Mouse (Mus musculus): ENCODE measurements around the gene Slc25a19. TPM values are rescaled to one million over a fixed set of nuclear protein-coding genes. Genes with fewer than 3 reads are reported as not detected.

Slc25a19 gene
- polyA plus RNA-seq, 1 experiment: 14.0 TPM

DNA sequence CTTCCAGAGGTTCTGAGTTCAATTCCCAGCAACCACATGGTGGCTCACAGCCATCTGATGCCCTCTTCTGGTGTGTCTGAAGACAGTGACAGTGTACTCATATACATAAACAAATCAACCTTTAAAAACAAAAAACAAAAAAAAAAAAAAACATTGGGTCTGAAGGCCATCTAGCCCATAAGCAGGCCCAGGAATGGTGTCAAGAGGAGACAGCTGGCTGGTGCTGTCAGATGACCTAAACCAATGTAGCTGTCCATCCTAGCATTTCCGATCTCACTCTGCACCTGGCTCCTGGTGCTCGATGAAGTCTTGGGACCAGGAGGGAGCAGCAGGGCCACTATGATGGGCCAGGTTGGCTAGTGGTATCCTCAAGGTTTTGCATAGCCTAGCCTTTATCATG is 14.6 kb upstream of the Slc25a19 start:
- H3K4me1 ChIP-seq (ENCODE audit: control insufficient read depth, insufficient read depth, low read length): peaks cover 9% of the 10 kb centered on the region
- H3K27ac ChIP-seq (ENCODE audit: insufficient read depth, low read length): no peak overlapping the region
- no peak for TF ChIP-seq POLR2A (IDR thresholded peaks at IDR 0.05; ENCODE audit: low read depth, low read length)
- H3K4me3 ChIP-seq (ENCODE audit: insufficient read depth, low read length): no peak overlapping the region

DNA sequence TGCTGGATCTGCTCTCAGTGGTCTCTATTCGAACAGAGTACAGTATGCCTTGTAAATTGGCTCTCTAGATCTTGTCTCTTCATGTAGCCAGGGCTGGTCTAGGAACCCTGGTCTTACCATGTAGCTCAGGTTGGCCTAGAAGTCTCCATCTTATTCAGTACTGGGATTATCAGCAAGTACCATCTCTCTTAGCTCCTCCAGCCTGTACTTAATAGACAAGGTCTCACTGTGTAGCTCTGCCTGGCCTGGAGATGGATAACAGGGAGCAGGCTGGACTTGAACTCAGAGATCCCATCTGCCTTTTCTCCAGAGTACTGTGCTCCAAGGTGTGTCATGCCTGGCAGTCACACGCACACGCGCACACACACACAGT is 13.6 kb upstream of the Slc25a19 start:
- Histone ChIP-seq H3K27ac (ENCODE audit: insufficient read depth, low read length) (0 out of 2 replicates have a peak overlapping the region, but pooled peaks have one; percentile 4), H3K4me3 (ENCODE audit: insufficient read depth, low read length) (no peak overlapping the region), H3K4me1 (ENCODE audit: control insufficient read depth, insufficient read depth, low read length) (peaks cover 9% of the 10 kb centered on the region)
- TF ChIP-seq POLR2A (IDR thresholded peaks at IDR 0.05; ENCODE audit: low read depth, low read length): no peak
- TF ChIP-seq CTCF (IDR thresholded peaks at IDR 0.05; ENCODE audit: borderline replicate concordance, insufficient read depth, low read length): no peak

DNA sequence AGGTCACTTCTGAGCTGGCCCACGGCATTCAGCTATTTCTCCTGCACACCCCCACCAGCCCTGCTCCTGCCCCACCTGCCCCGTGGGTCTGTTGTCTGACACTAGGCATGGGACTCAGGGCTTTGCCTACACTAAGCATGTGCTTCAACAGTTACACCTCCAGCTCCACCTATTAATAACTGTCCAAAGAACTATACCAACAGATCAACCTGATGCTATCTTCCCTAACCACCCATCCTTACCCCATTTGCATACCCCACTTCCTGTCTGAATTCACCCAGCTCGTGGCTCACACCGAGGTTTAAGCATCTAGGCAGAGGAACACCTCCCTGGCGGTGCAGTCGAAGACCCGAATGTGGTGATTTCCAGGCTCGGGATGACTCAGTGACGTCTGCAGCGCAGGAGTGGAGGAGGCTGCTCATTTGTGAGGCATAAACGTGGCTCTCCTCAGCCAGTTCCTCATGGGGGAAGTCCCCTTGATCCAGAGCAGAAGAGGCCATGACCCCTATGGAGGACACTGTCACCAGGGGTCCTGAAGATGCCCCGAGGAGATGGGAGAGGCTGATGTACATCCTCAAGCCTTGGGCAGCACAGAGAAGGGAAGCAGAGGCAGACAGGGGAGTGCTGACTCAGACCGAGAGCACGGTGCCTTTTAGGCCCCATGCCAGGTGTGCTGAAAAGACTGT is 13.0 kb upstream of the Slc25a19 start:
- no peak overlapping the region for H3K4me3 ChIP-seq (ENCODE audit: insufficient read depth, low read length)
- H3K4me1 ChIP-seq (ENCODE audit: control insufficient read depth, insufficient read depth, low read length): peaks cover 9% of the 10 kb centered on the region
- H3K27ac ChIP-seq (ENCODE audit: insufficient read depth, low read length): 0 out of 2 replicates have a peak overlapping the region, but pooled peaks have one; percentile 4
- no peak for TF ChIP-seq CTCF (IDR thresholded peaks at IDR 0.05; ENCODE audit: borderline replicate concordance, insufficient read depth, low read length)
- TF ChIP-seq POLR2A (IDR thresholded peaks at IDR 0.05; ENCODE audit: low read depth, low read length): no peak

DNA sequence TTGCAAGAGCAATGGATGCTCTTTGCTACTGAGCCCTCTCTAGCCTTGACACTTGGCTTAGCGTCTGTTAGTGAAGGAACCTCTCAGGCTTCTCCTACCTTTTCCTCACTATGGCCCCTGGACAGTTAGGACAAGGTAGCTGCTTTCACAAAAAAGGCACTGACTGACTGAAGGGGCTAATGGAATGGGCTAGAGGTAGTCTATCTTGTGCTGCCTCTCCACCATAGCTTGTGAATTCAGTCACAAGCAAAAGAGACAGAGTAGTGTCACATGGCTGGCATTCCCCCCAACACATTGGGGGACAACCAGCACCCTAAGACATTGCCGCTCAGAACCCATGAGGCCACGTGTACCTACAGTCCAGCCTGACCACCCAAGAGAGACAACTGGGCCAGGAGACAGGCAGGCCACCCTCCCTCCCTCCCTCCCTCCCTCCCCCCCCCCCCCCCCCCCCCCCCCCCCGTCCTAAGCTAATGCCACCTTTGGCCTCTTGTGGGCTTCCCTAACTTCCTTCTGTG is 12.3 kb upstream of the Slc25a19 start:
- Histone ChIP-seq H3K27ac (ENCODE audit: insufficient read depth, low read length) (no peak overlapping the region), H3K4me1 (ENCODE audit: control insufficient read depth, insufficient read depth, low read length) (peaks cover 9% of the 10 kb centered on the region), H3K4me3 (ENCODE audit: insufficient read depth, low read length) (no peak overlapping the region)
- TF ChIP-seq CTCF (IDR thresholded peaks at IDR 0.05; ENCODE audit: borderline replicate concordance, insufficient read depth, low read length): no peak
- TF ChIP-seq POLR2A (IDR thresholded peaks at IDR 0.05; ENCODE audit: low read depth, low read length): no peak

DNA sequence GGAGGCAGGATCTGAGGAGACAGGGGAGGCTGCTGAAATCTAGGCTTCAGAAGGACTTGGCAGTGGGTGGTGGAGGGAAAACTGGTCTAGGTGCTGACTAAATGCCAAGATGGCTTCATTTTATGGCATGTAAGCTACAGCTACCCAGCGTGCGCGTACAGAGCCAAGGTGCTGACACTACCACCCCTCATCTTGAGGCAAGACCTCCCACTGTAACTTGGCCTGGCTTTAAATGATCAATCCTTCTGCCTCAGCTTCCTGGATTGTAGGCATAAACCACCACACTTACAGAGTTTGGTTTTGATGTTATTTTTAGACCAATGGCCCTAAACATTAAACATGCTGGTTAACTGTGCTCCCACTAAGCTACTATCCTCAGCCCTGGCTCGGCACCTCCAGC is 11.4 kb upstream of the Slc25a19 start:
- no peak overlapping the region for H3K4me3 ChIP-seq (ENCODE audit: insufficient read depth, low read length)
- TF ChIP-seq CTCF (IDR thresholded peaks at IDR 0.05; ENCODE audit: borderline replicate concordance, insufficient read depth, low read length): no peak
- no peak for TF ChIP-seq POLR2A (IDR thresholded peaks at IDR 0.05; ENCODE audit: low read depth, low read length)
- no peak overlapping the region for H3K27ac ChIP-seq (ENCODE audit: insufficient read depth, low read length)
- H3K4me1 ChIP-seq (ENCODE audit: control insufficient read depth, insufficient read depth, low read length): peaks cover 9% of the 10 kb centered on the region

DNA sequence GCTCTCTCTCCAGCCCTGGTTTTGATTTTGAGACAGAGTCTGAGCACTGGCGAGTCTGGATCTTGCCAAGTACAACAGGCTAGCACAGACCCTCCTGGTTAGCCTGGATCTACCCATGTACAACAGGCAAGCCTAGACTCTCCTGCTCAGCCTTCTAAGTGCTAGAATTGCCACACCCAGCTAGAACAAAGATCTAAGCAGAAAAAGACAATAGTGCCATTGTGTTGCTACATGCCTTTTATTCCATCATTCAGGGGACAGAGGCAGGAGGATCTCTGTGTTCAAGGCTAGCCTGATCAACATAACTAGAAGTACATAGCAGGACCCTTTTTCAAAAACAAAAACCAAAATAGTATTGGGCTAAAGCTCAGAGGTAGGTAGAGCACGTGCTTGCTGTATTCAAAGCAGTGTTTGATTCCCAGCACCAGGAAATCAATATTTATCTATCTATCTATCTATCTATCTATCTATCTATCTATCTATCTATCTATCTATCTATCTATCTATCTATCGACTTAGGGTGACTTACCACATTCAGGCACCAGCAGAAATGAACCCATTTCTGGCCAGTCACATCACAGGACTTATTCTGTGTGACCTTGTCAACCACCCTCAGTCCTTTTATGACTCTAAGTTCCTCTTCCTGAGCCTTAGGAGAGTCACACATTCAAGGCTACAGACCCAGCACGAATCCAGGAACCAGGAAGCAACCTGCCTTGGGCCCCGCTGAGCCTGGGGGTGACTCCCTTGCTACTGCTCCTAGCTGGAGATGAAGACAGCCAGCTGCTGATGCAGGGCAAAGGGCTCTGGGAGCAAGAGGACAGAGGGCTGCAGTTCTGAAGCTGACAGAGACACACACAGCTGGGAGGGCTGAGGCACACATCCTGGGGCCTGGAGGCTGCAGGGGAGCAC is 10.7 kb upstream of the Slc25a19 start:
- Histone ChIP-seq H3K4me1 (ENCODE audit: control insufficient read depth, insufficient read depth, low read length) (peaks cover 9% of the 10 kb centered on the region), H3K27ac (ENCODE audit: insufficient read depth, low read length) (no peak overlapping the region), H3K4me3 (ENCODE audit: insufficient read depth, low read length) (no peak overlapping the region)
- TF ChIP-seq CTCF (IDR thresholded peaks at IDR 0.05; ENCODE audit: borderline replicate concordance, insufficient read depth, low read length): no peak
- TF ChIP-seq POLR2A (IDR thresholded peaks at IDR 0.05; ENCODE audit: low read depth, low read length): no peak

DNA sequence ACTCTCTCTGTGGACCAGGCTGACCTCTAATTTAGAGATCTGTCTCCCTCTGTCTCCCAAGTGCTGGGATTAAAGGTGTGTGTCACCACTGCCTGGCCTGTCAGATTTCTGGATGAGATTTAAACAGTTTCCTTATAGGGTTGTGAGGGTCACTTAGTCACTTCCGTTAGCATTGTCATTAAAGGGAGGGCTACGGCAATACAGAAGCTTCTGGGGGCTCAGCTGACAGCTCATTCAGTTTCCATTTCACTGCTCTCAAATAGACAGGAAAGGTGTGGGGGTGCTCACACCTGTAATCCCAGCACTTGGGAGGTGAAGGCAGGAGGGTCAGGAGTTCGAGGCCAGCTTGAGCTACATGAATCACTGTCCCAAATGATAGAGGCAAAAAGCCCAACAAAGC is 8.9 kb upstream of the Slc25a19 start:
- no peak for TF ChIP-seq CTCF (IDR thresholded peaks at IDR 0.05; ENCODE audit: borderline replicate concordance, insufficient read depth, low read length)
- TF ChIP-seq POLR2A (IDR thresholded peaks at IDR 0.05; ENCODE audit: low read depth, low read length): no peak
- no peak overlapping the region for H3K4me3 ChIP-seq (ENCODE audit: insufficient read depth, low read length)
- no peak overlapping the region for H3K27ac ChIP-seq (ENCODE audit: insufficient read depth, low read length)
- peaks cover 9% of the 10 kb centered on the region for H3K4me1 ChIP-seq (ENCODE audit: control insufficient read depth, insufficient read depth, low read length)

DNA sequence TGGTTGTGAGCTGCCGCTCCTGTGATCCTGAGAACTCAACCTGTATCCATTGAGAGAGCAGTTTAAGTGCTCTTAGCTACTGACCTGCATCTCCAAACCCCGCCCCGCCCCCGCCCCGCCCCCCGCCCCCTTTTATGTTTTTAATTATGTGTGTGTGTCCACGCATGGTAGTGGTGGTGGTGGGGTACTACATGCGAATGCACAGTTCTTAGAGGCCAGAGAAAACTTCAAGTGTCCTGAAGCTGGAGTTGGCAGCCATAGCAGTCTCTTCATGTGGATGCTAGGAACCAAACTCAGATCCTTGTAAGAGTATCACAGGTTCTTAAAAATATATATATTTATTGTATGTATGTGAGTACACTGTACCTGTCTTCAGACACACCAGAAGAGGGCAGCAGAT is 7.4 kb upstream of the Slc25a19 start:
- no peak overlapping the region for H3K27ac ChIP-seq (ENCODE audit: insufficient read depth, low read length)
- H3K4me1 ChIP-seq (ENCODE audit: control insufficient read depth, insufficient read depth, low read length): no peaks in the 10 kb centered on the region
- no peak overlapping the region for H3K4me3 ChIP-seq (ENCODE audit: insufficient read depth, low read length)
- no peak for TF ChIP-seq CTCF (IDR thresholded peaks at IDR 0.05; ENCODE audit: borderline replicate concordance, insufficient read depth, low read length)
- TF ChIP-seq POLR2A (IDR thresholded peaks at IDR 0.05; ENCODE audit: low read depth, low read length): no peak

DNA sequence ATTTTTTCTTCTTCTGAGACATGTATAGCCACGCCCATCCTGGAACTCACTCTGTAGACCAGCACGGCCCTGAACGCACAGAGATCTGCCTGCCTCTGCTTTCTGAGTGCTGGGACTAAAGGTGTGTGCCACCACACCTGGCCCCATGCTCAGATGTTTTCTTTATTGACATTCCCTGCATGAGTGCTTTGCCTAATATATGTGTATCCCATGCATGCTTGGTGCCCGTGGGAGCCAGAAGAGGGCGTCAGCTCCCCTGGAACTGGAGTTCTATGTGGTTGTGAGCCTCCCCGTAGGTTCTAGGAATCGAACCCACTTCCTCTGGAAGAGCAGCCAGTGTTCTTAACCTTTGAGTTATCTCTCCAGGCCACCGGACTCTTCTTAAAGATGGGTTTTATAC is 6.9 kb upstream of the Slc25a19 start:
- H3K27ac ChIP-seq (ENCODE audit: insufficient read depth, low read length): no peak overlapping the region
- H3K4me1 ChIP-seq (ENCODE audit: control insufficient read depth, insufficient read depth, low read length): no peaks in the 10 kb centered on the region
- no peak overlapping the region for H3K4me3 ChIP-seq (ENCODE audit: insufficient read depth, low read length)
- TF ChIP-seq POLR2A (IDR thresholded peaks at IDR 0.05; ENCODE audit: low read depth, low read length): no peak
- TF ChIP-seq CTCF (IDR thresholded peaks at IDR 0.05; ENCODE audit: borderline replicate concordance, insufficient read depth, low read length): no peak

DNA sequence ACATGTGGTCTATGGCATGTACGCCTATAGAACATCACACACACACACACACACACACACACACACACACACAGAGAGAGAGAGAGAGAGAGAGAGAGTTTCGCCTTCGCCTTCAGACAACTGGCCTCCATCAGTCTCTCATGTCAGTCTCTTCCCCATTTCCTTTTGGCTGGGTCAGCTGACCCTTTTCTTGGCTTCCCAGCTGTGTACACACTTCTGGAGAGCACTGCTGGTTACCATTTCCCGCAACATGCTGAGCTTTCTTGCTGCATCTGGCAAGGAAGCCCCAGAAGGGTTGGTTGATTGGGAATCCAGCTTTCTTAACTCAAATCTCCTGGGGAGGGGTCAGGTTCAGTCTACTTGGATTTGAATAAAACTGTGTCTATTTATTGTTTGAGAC is 6.0 kb upstream of the Slc25a19 start:
- H3K27ac ChIP-seq (ENCODE audit: insufficient read depth, low read length): no peak overlapping the region
- H3K4me1 ChIP-seq (ENCODE audit: control insufficient read depth, insufficient read depth, low read length): no peaks in the 10 kb centered on the region
- no peak overlapping the region for H3K4me3 ChIP-seq (ENCODE audit: insufficient read depth, low read length)
- TF ChIP-seq POLR2A (IDR thresholded peaks at IDR 0.05; ENCODE audit: low read depth, low read length) (no peak), CTCF (IDR thresholded peaks at IDR 0.05; ENCODE audit: borderline replicate concordance, insufficient read depth, low read length) (no peak)
